Mouse (Mus musculus) hindbrain, postnatal 0 days (tissue): Measurements from ENCODE around the gene Rnf187. TPM values are rescaled to one million over a fixed set of nuclear protein-coding genes. Genes with fewer than 3 reads are reported as not detected.

ENCODE experiments used
- ATAC-seq: fragments of 200-750 bp; cut with Nextera tagmentation; 2 replicates; pipeline ENCODE4 v1.8.0; 2017; ENCODE audit warnings: mild to moderate bottlenecking, moderate TSS enrichment, moderate library complexity
- DNase-seq: peaks from one replicate; pipeline ENCODE4 v3.0.0-alpha.2; 2015; ENCODE audit warnings: low spot score
- H3K27ac ChIP-seq: fragments of 300-500 bp; sonication (generic); 2 replicates; pipeline ENCODE4 v1.5.1; 2014; ENCODE audit warnings: mild to moderate bottlenecking
- H3K27me3 ChIP-seq: fragments of 300-500 bp; sonication (generic); 2 replicates; pipeline ENCODE4 v1.6.1; 2014; ENCODE audit warnings: low read length, mixed read lengths; ENCODE audit not compliant: insufficient read depth
- H3K36me3 ChIP-seq: fragments of 300-500 bp; sonication (generic); 2 replicates; pipeline ENCODE4 v1.6.1; 2014; ENCODE audit warnings: low read length, mixed read lengths; ENCODE audit not compliant: insufficient read depth
- H3K4me1 ChIP-seq: fragments of 300-500 bp; sonication (generic); 2 replicates; pipeline ENCODE4 v1.6.1; 2014; ENCODE audit warnings: antibody characterized with exemption, low read length, mixed read lengths; ENCODE audit not compliant: insufficient read depth
- H3K4me2 ChIP-seq: fragments of 300-500 bp; sonication (generic); 2 replicates; pipeline ENCODE4 v1.6.1; 2014; ENCODE audit warnings: low read depth, mild to moderate bottlenecking, low read length, moderate library complexity, mixed read lengths
- H3K4me3 ChIP-seq: fragments of 300-500 bp; sonication (generic); 2 replicates; pipeline ENCODE4 v1.5.1; 2014; ENCODE audit warnings: low read length
- H3K9ac ChIP-seq: fragments of 300-500 bp; sonication (generic); replicated peaks from 2 replicates; pipeline ENCODE4 v1.6.1; 2014; ENCODE audit warnings: mild to moderate bottlenecking, low read length, moderate library complexity, mixed read lengths
- H3K9me3 ChIP-seq: fragments of 300-500 bp; sonication (generic); 2 replicates; pipeline ENCODE4 v1.6.1; 2016; ENCODE audit warnings: low read length, mixed read lengths
- CTCF ChIP-seq: IDR thresholded peaks from 2 replicates; pipeline ENCODE4 v1.5.1; 2016; ENCODE audit warnings: antibody characterized with exemption, control low read depth, low read depth
- WGBS: fragments of 180-500 bp; shearing (Covaris S2); extraction: QIAGEN DNeasy Blood & Tissue Kit; methylation state at CpG from one replicate; pipeline ENCODE4 v1.1.7; 2014; 5-methylcytosine and 5-hydroxymethylcytosine counted together
- polyA plus RNA-seq: library from polyadenylated mRNA; unstranded; fragments of >200 nt; fragmentation: Nextera tagmentation; extraction: Ambion mirVana; gene quantifications from 2 replicates; pipeline ENCODE4 v1.2.1, GENCODE M21; 2015
- total RNA-seq: library from RNA; depleted of rRNA; stranded (reverse); fragments of >200 nt; gene quantifications from 2 replicates; pipeline ENCODE4 v1.2.3, GENCODE M21; 2014

The Rnf187 gene
- total and polyA plus RNA-seq, 2 experiments from 2014 or later = 670 to 975 TPM

- 87% methylated on average over 7 of the region's 7 CpGs for WGBS
- no peaks in the 10 kb centered on the region for H3K9me3 ChIP-seq
- H3K4me2 ChIP-seq = no peak overlapping the region
- DNase-seq (no peak), ATAC-seq (no peak)
- no peak for TF ChIP-seq CTCF
- H3K4me1 ChIP-seq = no peaks in the 10 kb centered on the region
- H3K27ac ChIP-seq = no peak overlapping the region
- H3K36me3 ChIP-seq = no peaks in the 10 kb centered on the region
- H3K4me3 ChIP-seq = no peak overlapping the region
- no peaks in the 10 kb centered on the region for H3K27me3 ChIP-seq
- H3K9ac ChIP-seq = no peak overlapping the region
These were observed 29.8 kb upstream of the Rnf187 start for GRCm38 (mm10) chr11:58968551-58968950.

DNA sequence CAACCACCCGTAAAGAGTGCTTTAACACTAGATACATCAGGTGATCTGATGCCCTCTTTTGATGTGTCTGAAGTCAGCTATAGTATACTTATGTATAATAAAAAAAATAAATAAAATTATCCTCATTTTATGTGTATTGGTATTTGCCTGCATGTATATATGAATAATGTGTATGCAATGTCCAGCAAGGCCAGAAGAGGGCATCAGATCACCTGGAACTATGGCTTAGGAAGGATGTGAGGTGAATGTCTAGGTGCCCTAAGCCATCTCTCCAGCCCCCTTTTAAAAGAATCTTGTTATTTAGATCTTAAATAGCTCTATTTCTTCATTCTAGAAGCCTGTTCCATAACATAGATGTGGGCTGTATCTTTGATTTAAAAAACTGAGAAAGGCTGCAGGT, 28.6 kb upstream of the Rnf187 start:
- DNase-seq (peak; percentile 57), ATAC-seq (no peak)
- Histone ChIP-seq H3K4me2 (no peak overlapping the region), H3K36me3 (no peaks in the 10 kb centered on the region), H3K9me3 (no peaks in the 10 kb centered on the region), H3K4me3 (no peak overlapping the region), H3K27ac (no peak overlapping the region), H3K4me1 (no peaks in the 10 kb centered on the region), H3K9ac (no peak overlapping the region), H3K27me3 (no peaks in the 10 kb centered on the region)
- WGBS = 97% methylated on average over 1 of the region's 1 CpGs
- TF ChIP-seq CTCF = peak; percentile 72

- H3K9me3 ChIP-seq = no peaks in the 10 kb centered on the region
- DNase-seq = no peak
- no peak for ATAC-seq
- no peaks in the 10 kb centered on the region for H3K27me3 ChIP-seq
- WGBS = 45% methylated on average over 12 of the region's 12 CpGs
- no peak overlapping the region for H3K9ac ChIP-seq
- H3K27ac ChIP-seq = no peak overlapping the region
- H3K4me1 ChIP-seq = no peaks in the 10 kb centered on the region
- TF ChIP-seq CTCF = no peak
- no peak overlapping the region for H3K4me2 ChIP-seq
- no peak overlapping the region for H3K4me3 ChIP-seq
- H3K36me3 ChIP-seq = no peaks in the 10 kb centered on the region
These were observed 26.5 kb upstream of the Rnf187 start for GRCm38 (mm10) chr11:58965001-58965760.

GRCm38 (mm10) chr11:58964216-58964615, 25.5 kb upstream of the Rnf187 start:
- H3K4me2 ChIP-seq = no peak overlapping the region
- 0 out of 2 replicates have a peak, but pooled peaks cover 3% of the 10 kb centered on the region for H3K4me1 ChIP-seq
- 87% methylated on average over 7 of the region's 7 CpGs for WGBS
- no peak overlapping the region for H3K27ac ChIP-seq
- no peaks in the 10 kb centered on the region for H3K36me3 ChIP-seq
- no peak for TF ChIP-seq CTCF
- no peaks in the 10 kb centered on the region for H3K9me3 ChIP-seq
- H3K4me3 ChIP-seq = no peak overlapping the region
- H3K9ac ChIP-seq = no peak overlapping the region
- ATAC-seq (no peak), DNase-seq (no peak)
- no peaks in the 10 kb centered on the region for H3K27me3 ChIP-seq

- ATAC-seq = no peak
- H3K36me3 ChIP-seq = no peaks in the 10 kb centered on the region
- H3K27ac ChIP-seq = no peak overlapping the region
- H3K27me3 ChIP-seq = no peaks in the 10 kb centered on the region
- no peak overlapping the region for H3K4me2 ChIP-seq
- WGBS = 37% methylated on average over 17 of the region's 17 CpGs
- no peak overlapping the region for H3K4me3 ChIP-seq
- no peak for DNase-seq
- TF ChIP-seq CTCF = no peak
- 0 out of 2 replicates have a peak, but pooled peaks cover 3% of the 10 kb centered on the region for H3K4me1 ChIP-seq
- no peak overlapping the region; the same call in 1 of the 2 replicates for H3K9ac ChIP-seq
- no peaks in the 10 kb centered on the region for H3K9me3 ChIP-seq
These were observed 24.8 kb upstream of the Rnf187 start for GRCm38 (mm10) chr11:58963543-58963942.

DNA sequence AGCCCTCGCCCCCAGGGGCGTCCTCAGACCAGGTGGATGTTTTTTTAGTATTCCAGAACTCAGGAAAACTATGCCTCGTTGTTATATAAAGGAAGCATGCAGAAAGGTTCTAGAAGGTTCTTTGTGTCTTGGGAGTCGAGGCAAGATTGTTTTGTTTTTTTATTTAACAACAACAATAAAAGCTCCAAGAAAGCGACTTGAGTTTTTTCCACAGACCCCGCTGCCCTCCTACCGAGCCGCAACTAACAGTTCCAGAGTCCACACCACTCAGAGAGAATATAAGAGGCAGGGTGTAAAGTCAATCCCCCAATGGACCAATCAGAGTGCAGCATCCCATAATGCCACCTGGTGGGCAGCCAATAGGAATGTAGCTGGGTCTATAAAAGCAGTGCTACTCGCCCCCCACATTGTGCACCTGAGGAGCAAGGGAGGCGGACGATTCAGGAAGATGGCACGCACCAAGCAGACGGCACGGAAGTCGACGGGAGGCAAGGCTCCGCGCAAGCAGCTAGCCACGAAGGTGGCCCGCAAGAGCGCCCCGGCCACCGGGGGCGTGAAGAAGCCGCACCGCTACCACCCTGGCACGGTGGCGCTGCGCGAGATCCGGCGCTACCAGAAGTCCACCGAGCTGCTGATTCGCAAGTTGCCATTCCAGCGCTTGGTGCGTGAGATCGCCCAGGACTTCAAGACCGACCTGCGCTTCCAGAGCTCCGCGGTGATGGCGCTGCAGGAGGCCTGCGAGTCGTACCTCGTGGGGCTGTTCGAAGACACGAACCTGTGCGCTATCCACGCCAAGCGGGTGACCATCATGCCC, 22.9 kb upstream of the Rnf187 start:
- TF ChIP-seq CTCF = no peak
- Histone ChIP-seq H3K9ac (no peak overlapping the region), H3K4me2 (no peak overlapping the region), H3K36me3 (no peaks in the 10 kb centered on the region), H3K27ac (no peak overlapping the region), H3K4me1 (peaks cover 15% of the 10 kb centered on the region), H3K4me3 (no peak overlapping the region), H3K27me3 (no peaks in the 10 kb centered on the region), H3K9me3 (no peaks in the 10 kb centered on the region)
- no peak for ATAC-seq
- 68% methylated on average over 48 of the region's 50 CpGs for WGBS
- DNase-seq = peak; percentile 47
